Mouse (Mus musculus): ENCODE results near the gene Palld. TPM values are rescaled to one million over a fixed set of nuclear protein-coding genes. Genes with fewer than 3 reads are reported as not detected.

Palld gene
- polyA plus RNA-seq, 1 experiment from 2014 or later: 17.3 TPM

Other genes with a start within 250 kb of the Palld start
- gene Ddx60, start 25.4 kb upstream of the Palld start, polyA plus RNA-seq (2015; fragmentation: Nextera tagmentation; extraction: Ambion mirVana): 0.17 and 0.28 TPM in 2 replicates
- not detected in 2 replicates for gene Anxa10, start 220.5 kb upstream of the Palld start, polyA plus RNA-seq (2015; fragmentation: Nextera tagmentation; extraction: Ambion mirVana)

Measured in hindbrain, embryonic 16.5 days (tissue).